Mouse (Mus musculus) urinary bladder, postnatal 10 days (tissue): ENCODE data around the gene Rtf2.

ENCODE experiments used
- DNase-seq: peaks from one replicate; pipeline ENCODE4 v3.0.0; 2022; ENCODE audit warnings: low spot score

The Rtf2 gene

DNA sequence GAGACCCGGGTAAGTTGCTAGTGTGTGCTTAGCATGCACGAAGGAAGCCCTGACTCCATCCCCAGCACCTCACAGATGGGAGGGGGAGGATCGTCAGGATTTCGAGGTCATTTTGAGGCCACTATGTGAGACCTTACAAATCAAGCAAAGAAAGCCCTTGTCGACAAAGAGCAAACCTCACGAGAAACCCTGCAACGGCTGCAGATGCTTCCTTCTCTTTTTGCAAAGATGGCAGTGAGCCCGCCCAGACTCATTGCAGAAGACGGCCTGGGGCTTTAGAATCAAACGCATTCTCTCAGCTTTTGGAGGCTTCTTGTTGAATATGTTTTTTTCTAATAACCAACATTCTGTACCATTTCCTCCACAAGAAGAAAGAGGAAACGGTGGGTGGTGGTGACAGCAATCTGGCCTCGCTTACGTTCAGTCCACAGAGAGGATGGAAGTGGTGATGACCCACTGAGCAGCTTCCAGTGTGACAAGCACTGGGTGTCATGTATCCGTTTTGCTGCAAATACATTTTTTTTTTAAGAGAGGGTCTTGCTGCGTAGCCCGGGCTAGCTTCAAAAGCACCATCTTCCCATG, 2.9 kb upstream of the Rtf2 start:
- DNase-seq, result no peak

DNA sequence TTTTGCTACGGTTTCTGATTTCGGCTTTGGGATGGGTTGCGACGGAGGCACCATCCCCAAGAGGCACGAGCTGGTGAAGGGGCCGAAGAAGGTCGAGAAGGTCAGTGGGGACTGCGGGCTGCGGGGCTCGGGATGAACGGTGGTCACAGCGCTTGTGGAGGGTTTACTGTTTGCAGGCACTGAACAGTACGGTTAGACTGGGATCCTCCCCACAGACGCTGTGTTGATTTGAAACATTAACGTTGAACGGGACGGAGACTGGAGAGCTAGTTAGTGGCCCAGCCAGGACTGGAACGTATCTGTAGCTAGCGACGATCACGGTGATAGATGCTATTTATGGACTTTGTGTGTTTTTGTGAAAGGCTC, 267 bp downstream of the Rtf2 start:
- no peak for DNase-seq

DNA sequence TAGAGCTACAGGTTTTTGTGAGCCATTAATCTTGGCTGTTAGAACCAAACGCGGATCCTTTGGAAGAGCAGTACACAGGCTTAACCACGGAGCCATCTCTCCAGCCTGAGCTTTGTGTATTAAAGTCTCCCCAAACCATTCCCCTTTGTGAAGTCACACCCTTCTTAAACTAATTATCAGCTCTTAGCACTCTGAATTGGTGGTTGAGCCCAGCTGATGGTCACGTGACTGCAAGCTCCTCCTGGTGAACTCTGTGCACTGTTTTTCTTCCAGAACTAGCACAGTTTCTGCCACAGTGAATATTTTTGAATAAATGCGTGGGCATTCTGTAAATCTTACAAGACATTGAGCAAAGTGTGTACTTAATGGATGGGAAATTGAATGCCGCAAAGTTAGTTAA, 820 bp downstream of the Rtf2 start:
- no peak for DNase-seq

DNA sequence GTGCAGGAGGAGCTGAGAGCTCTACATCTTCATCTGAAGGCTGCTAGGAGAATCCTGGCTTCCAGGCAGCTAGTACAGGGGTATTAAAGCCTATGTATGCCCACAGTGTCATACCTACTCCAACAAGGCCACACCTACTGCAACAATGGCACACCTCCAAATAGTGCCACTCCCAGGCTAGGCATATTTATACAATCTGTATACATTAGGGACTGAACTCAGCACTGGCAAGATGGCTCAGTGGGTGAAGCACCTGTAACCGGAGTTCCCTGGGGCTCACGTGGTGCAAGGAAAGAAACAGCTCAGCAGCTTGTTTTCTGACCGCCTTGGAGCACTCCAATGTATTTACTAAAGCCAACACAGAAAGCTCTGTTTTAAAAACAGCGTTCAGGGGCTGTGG, 5.3 kb downstream of the Rtf2 start:
- no peak for DNase-seq

DNA sequence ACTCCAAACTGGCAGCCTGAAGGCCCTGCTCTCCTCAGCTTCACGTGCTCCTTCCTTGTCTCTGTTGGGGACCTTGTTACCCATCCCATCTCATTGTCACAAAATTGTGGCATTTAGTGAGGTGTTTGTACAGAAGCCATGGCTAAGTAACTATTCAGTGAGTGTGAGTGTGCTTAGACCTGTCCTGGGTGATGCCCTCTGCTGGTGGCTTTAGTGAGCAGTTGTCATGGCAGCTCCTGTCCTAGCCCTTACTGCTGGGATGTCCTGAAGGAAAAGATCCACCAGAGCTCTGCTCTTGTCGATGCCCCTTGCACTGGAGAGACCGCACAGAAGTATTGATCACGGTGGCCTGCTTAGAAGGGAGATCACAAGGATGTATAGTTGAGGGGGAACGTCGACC, 7.0 kb downstream of the Rtf2 start:
- DNase-seq, result no peak

DNA sequence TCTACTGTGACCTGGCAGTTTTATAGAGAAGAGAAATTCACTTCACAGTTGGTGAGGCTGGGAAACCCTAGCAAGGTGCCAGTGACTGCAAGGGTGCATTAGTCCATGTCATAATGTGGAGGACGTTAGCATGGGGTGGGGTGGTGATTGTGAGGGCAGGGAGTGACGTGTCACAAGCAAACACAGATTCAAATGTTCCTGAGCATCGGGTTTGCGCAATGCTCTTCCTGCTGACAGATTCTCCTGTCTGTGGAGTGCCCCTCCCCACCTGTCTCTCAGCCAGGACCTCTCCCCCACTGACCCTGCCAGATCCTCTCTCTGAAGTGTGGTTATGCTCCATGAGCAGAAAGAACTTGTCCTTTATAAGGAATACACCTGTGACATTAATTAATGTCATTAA, 8.0 kb downstream of the Rtf2 start:
- DNase-seq, result no peak

DNA sequence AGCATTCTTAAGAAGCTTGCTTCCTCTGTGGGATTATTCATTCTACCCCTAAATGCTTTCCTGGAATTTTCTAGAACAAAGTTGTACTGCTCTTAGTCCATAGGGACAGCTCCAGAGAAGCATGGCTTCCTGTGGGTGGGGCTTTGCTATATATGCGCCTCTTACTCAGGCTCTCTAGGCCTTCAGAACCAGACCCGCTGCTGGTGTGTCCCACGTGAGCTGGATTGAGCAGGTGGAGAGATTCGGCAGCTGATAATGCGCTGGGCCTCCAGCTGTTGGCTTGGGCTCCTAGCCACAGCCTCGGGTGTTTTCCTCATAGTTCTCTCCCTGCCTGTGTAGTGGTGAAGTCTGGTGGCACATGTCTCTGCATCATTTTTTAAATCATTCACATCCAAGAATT, 10.3 kb downstream of the Rtf2 start:
- DNase-seq, result no peak

DNA sequence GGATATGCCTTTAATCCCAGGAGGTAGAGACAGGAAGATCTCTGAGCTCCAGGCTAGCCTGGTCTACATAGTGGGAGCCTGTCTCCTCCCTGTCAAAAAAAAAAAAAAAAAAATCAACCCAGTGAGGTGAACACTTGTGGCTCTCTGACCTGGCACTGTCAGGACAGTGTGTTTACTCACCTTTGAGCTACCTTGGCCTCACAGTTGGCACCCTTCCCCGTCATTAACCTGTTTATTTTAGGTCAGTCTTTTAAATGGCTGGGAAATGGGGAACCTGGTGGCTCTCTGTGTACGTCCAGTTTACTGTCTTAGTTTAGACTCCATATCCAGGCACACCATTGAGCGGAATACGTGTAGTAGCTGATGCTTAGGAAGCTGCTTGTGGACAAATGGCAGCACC, 11.7 kb downstream of the Rtf2 start:
- no peak for DNase-seq

DNA sequence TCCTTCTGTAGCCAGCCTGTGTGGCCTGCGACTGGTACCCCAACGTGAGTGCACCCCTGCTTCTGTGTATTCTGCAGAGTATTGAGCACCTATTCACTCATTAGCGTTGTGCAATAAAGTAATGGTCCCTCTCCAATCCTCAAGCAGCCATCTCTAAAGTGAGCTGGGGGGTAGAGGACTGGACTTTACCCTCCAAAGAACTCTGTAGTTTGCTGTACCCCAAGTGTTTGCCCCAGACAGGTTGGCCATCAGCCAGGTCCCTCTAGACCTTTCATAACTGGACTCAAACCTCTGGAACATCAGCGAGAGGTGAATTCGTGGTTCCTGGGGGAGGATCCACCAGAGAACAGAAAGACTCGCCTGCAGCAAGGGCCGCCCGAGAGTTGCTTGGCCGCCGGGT, 12.1 kb downstream of the Rtf2 start:
- DNase-seq, result no peak

DNA sequence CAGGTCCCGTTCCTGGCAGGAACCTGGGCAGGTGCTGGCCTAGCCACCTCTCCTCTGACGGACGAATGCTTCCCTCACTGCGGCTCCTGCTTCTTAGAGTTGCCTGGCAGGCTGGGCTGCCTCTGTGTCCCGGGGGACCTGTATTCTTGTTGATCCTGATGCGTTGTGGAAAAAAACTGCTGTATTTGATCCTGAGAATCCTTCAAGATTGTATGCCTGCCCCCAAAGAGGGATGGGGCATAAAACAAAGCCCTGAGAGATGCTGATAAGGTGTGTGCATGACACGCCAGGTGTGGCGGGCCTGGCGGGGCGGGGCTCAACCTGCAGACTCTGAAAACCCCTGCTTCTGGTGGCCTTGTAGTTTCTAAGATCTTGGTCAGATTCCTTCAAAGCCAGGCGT, 18.1 kb downstream of the Rtf2 start, which contains the start of gene Gcnt7:
Gene Gcnt7 (minus strand): TSS at position 101 of the 400 bp plus-strand sequence.
- DNase-seq, result no peak

DNA sequence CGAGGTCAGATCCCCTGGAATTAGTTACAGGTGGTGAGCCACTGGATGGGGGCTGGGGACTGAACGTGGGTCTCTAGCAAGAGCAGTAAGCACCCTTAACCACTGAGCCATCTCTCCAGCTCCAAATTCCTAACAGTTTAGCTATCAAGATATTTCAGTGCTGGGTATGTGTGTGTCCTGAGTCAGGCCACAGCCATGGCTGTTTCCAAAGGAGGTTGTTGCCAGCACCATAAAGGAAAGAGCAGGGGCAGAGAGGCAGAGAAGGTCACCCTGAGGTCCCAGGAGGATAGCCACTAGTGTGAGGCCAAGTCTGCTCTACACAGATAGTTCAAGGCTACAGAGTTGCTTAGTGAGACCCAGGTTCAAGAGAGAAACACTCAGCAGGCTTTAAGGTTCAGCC, 20.3 kb downstream of the Rtf2 start:
- no peak for DNase-seq

DNA sequence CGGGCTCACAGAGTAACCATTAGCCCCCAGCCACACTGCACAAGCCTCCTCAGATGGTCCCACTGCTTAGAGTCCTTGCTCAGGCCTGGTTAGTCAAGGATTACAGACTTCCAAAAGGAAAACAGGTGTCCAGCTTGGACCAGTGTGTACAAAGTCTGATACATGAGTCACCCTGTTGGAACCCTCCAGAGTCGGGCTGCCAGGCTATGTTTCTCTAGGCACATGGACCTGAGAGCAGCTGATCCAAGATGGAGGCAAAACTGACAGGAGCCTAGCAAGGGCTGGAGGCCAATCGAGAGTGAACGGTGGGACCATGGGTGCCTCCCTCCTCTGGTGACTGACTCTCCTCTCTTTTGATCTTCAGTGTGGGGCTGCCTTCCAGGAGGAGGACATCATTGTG, 22.5 kb downstream of the Rtf2 start:
- no peak for DNase-seq

DNA sequence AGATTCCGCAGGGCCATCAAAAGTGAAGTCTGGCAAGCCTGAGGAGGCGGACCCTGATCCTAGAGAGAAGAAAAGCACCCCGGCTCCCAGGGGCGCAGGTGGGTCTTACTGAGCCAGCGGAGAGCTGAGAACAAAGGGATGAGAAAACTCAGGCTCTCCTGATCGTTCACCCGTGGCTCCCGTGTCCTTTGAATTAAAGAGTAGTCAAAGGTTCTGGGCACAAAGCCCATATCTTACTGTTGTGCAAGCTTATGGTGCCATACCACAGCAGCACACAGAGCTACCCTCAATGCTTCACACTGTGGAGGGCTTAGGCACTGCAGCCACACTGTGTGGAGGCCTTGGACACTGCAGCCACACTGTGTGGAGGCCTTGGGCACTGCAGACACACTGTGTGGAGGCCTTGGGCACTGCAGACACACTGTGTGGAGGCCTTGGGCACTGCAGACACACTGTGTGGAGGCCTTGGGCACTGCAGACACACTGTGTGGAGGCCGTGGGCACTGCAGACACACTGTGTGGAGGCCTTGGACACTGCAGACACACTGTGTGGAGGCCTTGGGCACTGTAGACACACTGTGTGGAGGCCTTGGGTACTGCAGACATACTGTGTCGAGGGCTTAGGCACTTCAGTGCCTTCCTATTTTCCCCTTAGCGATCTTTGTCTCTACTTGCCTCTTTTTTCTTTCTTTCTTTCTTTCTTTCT, 26.2 kb downstream of the Rtf2 start:
- DNase-seq, result no peak

DNA sequence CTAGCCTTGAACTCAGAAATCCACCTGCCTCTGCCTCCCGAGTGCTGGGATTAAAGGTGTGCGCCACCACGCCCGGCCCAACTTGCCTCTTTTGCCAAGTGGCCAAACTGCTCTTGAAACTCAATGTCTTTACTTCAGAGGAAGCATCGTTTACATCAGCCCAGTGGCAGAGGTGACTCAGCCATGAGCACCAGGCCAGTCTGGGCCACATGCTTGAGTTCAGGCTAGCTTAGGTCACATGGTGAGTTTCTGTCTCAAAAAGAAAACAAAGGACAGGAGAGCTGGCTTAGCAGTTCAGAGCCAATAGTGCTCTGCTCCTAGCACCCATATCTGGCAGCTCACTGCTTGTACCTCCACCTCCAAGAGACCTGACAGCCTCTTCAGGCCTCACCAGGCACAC, 26.9 kb downstream of the Rtf2 start:
- no peak for DNase-seq

DNA sequence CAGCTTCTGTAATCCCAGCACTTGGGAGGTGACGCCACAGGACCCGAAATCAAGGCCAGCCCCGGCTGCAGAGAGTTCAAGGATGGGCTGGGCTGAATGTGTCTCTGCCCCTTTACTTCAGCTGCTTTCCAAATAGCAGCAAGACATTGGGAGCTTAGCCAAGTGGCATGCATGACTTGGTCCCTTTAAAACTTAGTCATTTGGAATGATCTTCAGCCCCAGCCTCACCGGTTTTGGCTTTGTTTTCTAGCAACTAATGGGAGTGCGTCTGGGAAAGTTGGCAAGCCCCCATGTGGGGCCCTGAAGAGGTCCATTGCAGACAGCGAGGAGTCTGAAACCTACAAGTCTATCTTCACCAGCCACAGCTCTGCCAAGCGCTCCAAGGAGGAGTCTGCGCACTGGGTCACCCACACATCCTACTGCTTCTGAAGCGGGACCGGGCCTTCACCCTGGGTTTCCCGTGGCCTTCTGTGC, 28.0 kb downstream of the Rtf2 start:
- no peak for DNase-seq

DNA sequence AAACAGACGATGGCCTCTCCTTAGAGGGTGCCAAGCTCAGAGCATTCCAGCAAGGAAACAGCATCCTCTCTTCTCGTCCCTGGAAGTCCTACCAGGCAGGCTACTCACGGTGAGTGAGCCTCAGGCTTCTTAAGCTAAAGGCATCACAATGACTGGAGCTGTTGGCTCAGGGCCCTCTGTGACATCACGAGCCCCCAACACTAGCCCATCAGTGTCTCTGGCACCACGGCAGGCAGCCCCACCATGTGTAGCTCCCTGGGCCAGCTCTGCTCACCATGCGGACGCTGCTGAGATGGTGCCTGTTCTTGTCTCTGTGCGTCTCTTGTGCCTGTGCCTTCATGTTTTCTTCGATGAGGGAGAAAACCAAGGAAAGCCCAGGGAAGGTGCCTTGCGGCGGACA, 32.0 kb downstream of the Rtf2 start, which contains the start of gene Fam209:
Gene Fam209 (plus strand): TSS at position 203 of the 400 bp plus-strand sequence.
- DNase-seq, result no peak

DNA sequence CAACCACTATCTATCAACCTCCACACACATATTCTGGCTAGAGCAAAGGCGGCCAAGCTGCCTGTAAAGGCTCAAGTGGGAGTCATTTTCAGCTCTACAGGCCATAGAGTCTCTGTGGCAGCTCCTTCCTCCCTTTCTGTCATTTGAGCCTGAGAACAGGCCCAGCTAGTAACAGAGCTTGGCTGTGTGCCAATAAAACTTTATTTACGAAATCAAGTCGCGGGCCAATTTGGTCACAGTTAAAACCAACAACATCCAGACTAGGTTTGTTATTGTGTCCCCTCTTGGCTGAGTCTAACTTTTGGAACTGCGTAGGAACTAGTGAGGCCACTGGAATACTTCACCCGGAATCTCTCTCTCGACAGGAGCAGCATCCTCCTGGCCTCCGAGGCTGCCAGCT, 33.2 kb downstream of the Rtf2 start:
- no peak for DNase-seq

DNA sequence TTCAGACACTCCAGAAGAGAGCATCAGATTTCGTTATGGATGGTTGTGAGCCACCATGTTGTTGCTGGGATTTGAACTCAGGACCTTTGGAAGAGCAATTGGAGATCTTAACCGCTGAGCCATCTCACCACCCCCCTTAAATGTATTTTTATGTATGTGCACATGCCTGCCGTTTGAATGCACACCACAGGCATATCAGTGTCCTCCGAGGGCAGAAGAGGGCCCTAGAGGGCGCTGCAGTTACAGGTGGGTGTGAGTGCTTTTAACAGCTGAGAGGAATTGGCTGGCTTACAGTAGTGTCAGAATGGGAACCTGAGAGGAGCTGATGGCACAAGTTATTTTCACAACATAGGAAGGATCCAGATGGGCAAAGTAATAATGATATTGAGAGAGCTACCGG, 34.6 kb downstream of the Rtf2 start:
- no peak for DNase-seq

DNA sequence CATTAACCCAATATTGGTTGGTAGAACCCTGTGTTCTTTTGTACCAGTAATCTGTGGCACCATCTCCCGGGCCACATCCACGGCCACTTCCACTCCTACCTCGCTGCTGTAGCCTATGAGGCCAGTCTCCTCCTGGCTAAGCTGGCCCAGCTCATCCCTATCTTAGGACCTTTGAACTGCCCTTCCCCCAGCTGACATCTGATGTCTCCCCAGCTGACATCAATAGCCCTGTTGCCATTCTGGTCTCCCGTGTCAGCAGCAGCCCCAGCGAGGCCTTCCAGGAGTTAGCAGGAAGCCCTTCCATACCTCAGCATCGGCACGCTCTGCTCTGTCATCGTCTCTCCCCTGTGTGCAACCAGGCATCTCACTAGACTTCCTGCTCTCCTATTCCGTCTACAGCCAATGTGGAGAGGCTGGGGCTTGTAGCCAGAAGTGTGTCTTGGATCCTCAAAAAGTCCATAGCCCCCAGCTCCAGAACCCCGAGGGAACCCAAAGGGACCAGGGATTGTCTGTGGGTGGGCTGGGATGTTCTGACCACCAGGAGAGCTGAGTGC, 36.4 kb downstream of the Rtf2 start:
- DNase-seq, result no peak

DNA sequence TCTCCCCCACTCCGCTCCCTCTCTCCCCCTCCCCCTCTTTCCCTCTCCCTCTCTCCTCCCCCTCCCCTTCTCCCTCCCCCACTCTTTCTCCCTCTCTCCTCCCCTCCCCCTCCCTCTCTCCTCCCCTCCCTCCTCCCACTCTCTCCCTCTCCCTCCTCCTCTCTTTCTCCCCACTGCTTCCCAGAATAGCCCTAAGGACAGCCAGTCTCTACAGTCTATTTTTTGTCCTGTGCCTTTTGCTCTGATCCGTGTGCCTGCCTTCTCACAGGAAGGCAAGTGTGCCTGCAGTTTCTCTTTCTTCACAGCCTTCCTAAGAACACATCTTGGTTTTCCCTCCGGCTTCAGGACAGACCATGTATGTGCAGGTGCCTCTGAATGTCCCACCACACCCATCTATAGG, 37.0 kb downstream of the Rtf2 start:
- DNase-seq, result no peak

DNA sequence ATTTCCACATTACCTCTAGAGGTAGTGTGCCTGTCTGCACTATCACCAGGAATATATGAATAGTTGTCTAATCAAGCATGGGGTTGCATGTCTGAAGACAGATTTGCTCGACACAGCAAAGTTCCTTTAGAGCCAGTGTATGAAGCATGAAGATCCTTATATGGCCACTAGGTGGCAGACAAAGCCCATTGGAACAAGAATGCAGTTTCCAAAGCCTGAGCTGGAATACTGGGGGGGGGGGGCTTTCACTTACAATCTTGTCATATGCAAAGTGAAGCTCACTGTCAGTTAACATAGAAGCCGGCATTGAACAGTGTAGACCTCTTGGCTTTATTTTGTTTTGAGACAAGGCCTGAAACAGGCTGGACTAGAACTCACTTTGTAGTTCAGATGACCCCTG, 37.5 kb downstream of the Rtf2 start:
- no peak for DNase-seq

DNA sequence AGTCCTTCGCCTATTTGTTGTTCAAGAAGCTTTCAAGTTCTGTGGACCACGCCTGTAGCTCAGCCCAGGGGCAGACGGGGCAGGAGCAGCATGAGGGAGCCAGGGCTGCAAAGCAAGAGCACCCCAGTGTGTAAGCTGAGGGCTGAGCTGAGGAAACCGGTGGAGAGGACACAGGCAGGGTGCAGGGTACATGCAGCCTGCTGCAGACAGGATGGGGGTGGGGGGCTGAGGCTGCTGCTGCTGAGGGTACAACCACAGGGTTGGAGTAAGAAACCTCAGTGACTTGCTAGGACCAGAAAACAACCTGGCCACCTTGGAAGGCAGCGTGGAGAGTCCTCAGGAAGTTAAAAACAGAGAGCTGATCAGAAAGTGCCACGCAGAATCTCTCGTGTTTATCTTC, 39.9 kb downstream of the Rtf2 start:
- no peak for DNase-seq

DNA sequence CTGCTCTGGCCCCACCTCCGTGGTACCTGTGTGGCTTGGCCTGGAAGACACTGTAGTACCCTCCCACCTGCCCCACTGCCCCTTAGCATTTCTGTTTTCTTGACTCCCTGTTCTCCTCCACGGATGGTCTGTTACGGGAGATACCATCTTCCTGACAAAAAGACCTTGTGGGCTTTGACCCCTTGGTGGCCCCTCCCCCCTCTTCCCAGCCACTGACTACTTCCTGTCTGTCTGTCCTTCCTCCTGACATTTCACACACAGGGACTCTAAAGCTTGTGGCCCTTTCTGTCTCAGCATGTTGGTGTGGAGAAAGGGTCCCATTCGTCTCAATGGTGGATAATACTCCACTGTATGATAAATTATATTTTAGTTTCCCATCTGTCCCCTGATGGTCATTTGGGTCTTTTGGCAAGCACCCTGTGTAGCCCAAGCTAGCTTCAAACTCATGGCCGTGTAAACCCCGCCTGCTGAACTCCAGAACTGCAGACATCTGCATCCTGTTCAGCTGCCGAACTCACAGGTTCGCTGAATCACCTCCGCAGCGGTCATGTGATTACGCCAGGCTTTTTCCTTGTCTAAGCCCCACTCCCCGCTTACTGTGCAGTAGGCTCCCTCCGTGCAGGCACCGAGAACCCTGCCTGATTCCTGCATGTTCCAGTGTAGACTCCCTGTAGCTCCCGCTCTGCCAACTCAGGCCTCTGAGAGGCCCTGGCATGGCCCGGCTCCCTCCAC, 41.5 kb downstream of the Rtf2 start:
- DNase-seq, result no peak
